Mouse (Mus musculus) embryonic fibroblast, embryonic 13.5 days (primary cell): ENCODE data around the gene Slc24a3.

Source experiments
- CTCF ChIP-seq: IDR thresholded peaks from 2 replicates; pipeline ENCODE4 v1.5.1; 2011; ENCODE audit warnings: mild to moderate bottlenecking, control low read depth, low read length, moderate library complexity, borderline replicate concordance; ENCODE audit not compliant: insufficient read depth
- POLR2A ChIP-seq: IDR thresholded peaks from 2 replicates; pipeline ENCODE4 v1.6.1; 2011; ENCODE audit warnings: low read depth, mild to moderate bottlenecking, control low read depth, low read length, moderate library complexity

- TF ChIP-seq POLR2A (no peak), CTCF (no peak)
Observed at GRCm38 (mm10) chr2:145248185-145248584, 80.6 kb downstream of the Slc24a3 start.
